Mouse (Mus musculus) liver, postnatal 0 days (tissue): ENCODE measurements around the gene Fibcd1. TPM values are rescaled to one million over a fixed set of nuclear protein-coding genes. Genes with fewer than 3 reads are reported as not detected.

Experiments
- ATAC-seq: fragments of 200-750 bp; cut with Nextera tagmentation; 2 replicates; pipeline ENCODE4 v1.8.0; 2017; ENCODE audit warnings: mild to moderate bottlenecking, moderate library complexity
- DNase-seq: peaks from one replicate; pipeline ENCODE4 v3.0.0-alpha.2; 2016
- H3K27ac ChIP-seq: fragments of 300-500 bp; sonication (generic); 2 replicates; pipeline ENCODE4 v1.5.1; 2014; ENCODE audit warnings: antibody characterized with exemption, moderate library complexity, mild to moderate bottlenecking, low read depth
- H3K27me3 ChIP-seq: fragments of 300-500 bp; sonication (generic); 2 replicates; pipeline ENCODE4 v1.6.1; 2014; ENCODE audit warnings: low read length, control low read depth, mixed read lengths; ENCODE audit not compliant: insufficient read depth
- H3K36me3 ChIP-seq: fragments of 300-500 bp; sonication (generic); replicated peaks from 2 replicates; pipeline ENCODE4 v1.6.1; 2014; ENCODE audit warnings: mild to moderate bottlenecking, control low read depth, low read length, moderate library complexity, mixed read lengths; ENCODE audit not compliant: insufficient read depth
- H3K4me1 ChIP-seq: fragments of 300-500 bp; sonication (generic); 2 replicates; pipeline ENCODE4 v1.6.1; 2014; ENCODE audit warnings: antibody characterized with exemption, mild to moderate bottlenecking, control low read depth; ENCODE audit not compliant: insufficient read depth
- H3K4me2 ChIP-seq: fragments of 300-500 bp; sonication (generic); 2 replicates; pipeline ENCODE4 v1.6.1; 2014; ENCODE audit warnings: low read depth, mild to moderate bottlenecking, low read length, moderate library complexity, mixed read lengths
- H3K4me3 ChIP-seq: fragments of 300-500 bp; sonication (generic); 2 replicates; pipeline ENCODE4 v1.5.1; 2014; ENCODE audit warnings: low read depth, low read length
- H3K9ac ChIP-seq: fragments of 300-500 bp; sonication (generic); replicated peaks from 2 replicates; pipeline ENCODE4 v1.6.1; 2014; ENCODE audit warnings: mild to moderate bottlenecking, moderate library complexity
- H3K9me3 ChIP-seq: fragments of 300-500 bp; sonication (generic); 2 replicates; pipeline ENCODE4 v1.6.1; 2016; ENCODE audit warnings: mild to moderate bottlenecking, control low read depth, low read length, mixed read lengths
- CTCF ChIP-seq: sonication (generic); IDR thresholded peaks from 2 replicates; pipeline ENCODE4 v1.5.1; 2016; ENCODE audit warnings: antibody characterized with exemption, low read depth
- EP300 ChIP-seq: IDR thresholded peaks from 2 replicates; pipeline ENCODE4 v1.6.1; 2016; ENCODE audit warnings: antibody characterized with exemption, low read depth, mild to moderate bottlenecking
- WGBS: fragments of 180-500 bp; shearing (Covaris S2); extraction: QIAGEN DNeasy Blood & Tissue Kit; methylation state at CpG from one replicate; pipeline ENCODE4 v1.1.7; 2014; ENCODE audit not compliant: insufficient replicate concordance; 5-methylcytosine and 5-hydroxymethylcytosine counted together
- polyA plus RNA-seq: library from polyadenylated mRNA; unstranded; fragments of >200 nt; fragmentation: Nextera tagmentation; extraction: Ambion mirVana; gene quantifications from 2 replicates; pipeline ENCODE4 v1.2.1, GENCODE M21; 2015

Fibcd1 gene
- polyA plus RNA-seq, 1 experiment from 2014 or later: not detected

GRCm38 (mm10) chr2:31809358-31809740, 36.5 kb downstream of the Fibcd1 start:
- H3K27me3 ChIP-seq: no peaks in the 10 kb centered on the region
- TF ChIP-seq CTCF: no peak
- no peak for TF ChIP-seq EP300
- no peak overlapping the region for H3K9ac ChIP-seq
- 0 out of 2 replicates have a peak, but pooled peaks cover under 1% of the 10 kb centered on the region for H3K36me3 ChIP-seq
- no peak overlapping the region for H3K4me3 ChIP-seq
- peaks cover 5% of the 10 kb centered on the region; the same call in 1 of the 2 replicates for H3K4me1 ChIP-seq
- 17% methylated on average over 2 of the region's 2 CpGs for WGBS
- no peaks in the 10 kb centered on the region for H3K9me3 ChIP-seq
- ATAC-seq: no peak
- DNase-seq: no peak
- no peak overlapping the region for H3K4me2 ChIP-seq
- H3K27ac ChIP-seq: no peak overlapping the region

GRCm38 (mm10) chr2:31808410-31809357, 37.1 kb downstream of the Fibcd1 start:
- Histone ChIP-seq H3K9me3 (no peaks in the 10 kb centered on the region), H3K27ac (peak overlapping the region; percentile 16; the same call in 1 of the 2 replicates), H3K4me3 (no peak overlapping the region), H3K4me1 (peaks cover 5% of the 10 kb centered on the region; the same call in 1 of the 2 replicates), H3K9ac (no peak overlapping the region; the same call in 1 of the 2 replicates), H3K27me3 (no peaks in the 10 kb centered on the region), H3K36me3 (0 out of 2 replicates have a peak, but pooled peaks cover 2% of the 10 kb centered on the region), H3K4me2 (no peak overlapping the region)
- peak; percentile 33; the same call in 1 of the 2 replicates for ATAC-seq
- WGBS: 41% methylated on average over 28 of the region's 28 CpGs
- no peak for DNase-seq
- 0 out of 2 replicates have a peak, but pooled peaks have one; percentile 7 for TF ChIP-seq CTCF
- TF ChIP-seq EP300: no peak

GRCm38 (mm10) chr2:31806639-31807382, 39.0 kb downstream of the Fibcd1 start:
- 65% methylated on average over 9 of the region's 9 CpGs for WGBS
- ATAC-seq: no peak

GRCm38 (mm10) chr2:31803480-31803879, 42.3 kb downstream of the Fibcd1 start:
- Histone ChIP-seq H3K36me3 (peaks cover 41% of the 10 kb centered on the region), H3K4me3 (no peak overlapping the region), H3K27ac (no peak overlapping the region), H3K9ac (no peak overlapping the region), H3K4me1 (peaks cover 2% of the 10 kb centered on the region; the same call in 1 of the 2 replicates), H3K9me3 (no peaks in the 10 kb centered on the region), H3K27me3 (no peaks in the 10 kb centered on the region), H3K4me2 (no peak overlapping the region)
- ATAC-seq (no peak), DNase-seq (no peak)
- TF ChIP-seq EP300: no peak
- no peak for TF ChIP-seq CTCF
- 81% methylated on average over 14 of the region's 14 CpGs for WGBS

More at GRCm38 (mm10) chr2:31806639-31807382, 39.0 kb downstream of the Fibcd1 start:
- H3K36me3 ChIP-seq: peaks cover 15% of the 10 kb centered on the region
- H3K9ac ChIP-seq: no peak overlapping the region
- no peaks in the 10 kb centered on the region for H3K9me3 ChIP-seq
- no peak overlapping the region for H3K4me3 ChIP-seq
- no peaks in the 10 kb centered on the region for H3K27me3 ChIP-seq
- no peak overlapping the region for H3K4me2 ChIP-seq
- no peak overlapping the region for H3K27ac ChIP-seq
- DNase-seq: no peak
- H3K4me1 ChIP-seq: peaks cover 5% of the 10 kb centered on the region; the same call in 1 of the 2 replicates
- TF ChIP-seq CTCF (no peak), EP300 (no peak)

- DNase-seq (no peak), ATAC-seq (no peak)
- no peaks in the 10 kb centered on the region for H3K27me3 ChIP-seq
- H3K9ac ChIP-seq: no peak overlapping the region
- peaks cover 48% of the 10 kb centered on the region for H3K36me3 ChIP-seq
- TF ChIP-seq CTCF: no peak
- no peak for TF ChIP-seq EP300
- no peak overlapping the region for H3K4me2 ChIP-seq
- no peak overlapping the region for H3K27ac ChIP-seq
- H3K9me3 ChIP-seq: no peaks in the 10 kb centered on the region
- H3K4me1 ChIP-seq: no peaks in the 10 kb centered on the region
- WGBS: 90% methylated on average over 8 of the region's 8 CpGs
- H3K4me3 ChIP-seq: no peak overlapping the region
Observed at GRCm38 (mm10) chr2:31802811-31803210, 43.0 kb downstream of the Fibcd1 start.

GRCm38 (mm10) chr2:31801416-31801815, 44.4 kb downstream of the Fibcd1 start:
- 87% methylated on average over 9 of the region's 9 CpGs for WGBS

More at GRCm38 (mm10) chr2:31801416-31801815, 44.4 kb downstream of the Fibcd1 start:
- TF ChIP-seq EP300: no peak
- H3K4me3 ChIP-seq: no peak overlapping the region
- H3K9me3 ChIP-seq: no peaks in the 10 kb centered on the region
- H3K36me3 ChIP-seq: peaks cover 60% of the 10 kb centered on the region
- no peaks in the 10 kb centered on the region for H3K4me1 ChIP-seq
- no peak overlapping the region for H3K9ac ChIP-seq
- H3K4me2 ChIP-seq: no peak overlapping the region
- DNase-seq: no peak
- H3K27me3 ChIP-seq: no peaks in the 10 kb centered on the region
- H3K27ac ChIP-seq: no peak overlapping the region
- ATAC-seq: no peak
